Mouse (Mus musculus): ENCODE results near the gene Rims4.

- no peak for TF ChIP-seq POLR2A (IDR thresholded peaks at IDR 0.05; ENCODE audit: borderline replicate concordance, insufficient read depth, low read length)
- TF ChIP-seq CTCF (IDR thresholded peaks at IDR 0.05; ENCODE audit: borderline replicate concordance, insufficient read depth, low read depth, low read length), result no peak
Observed at GRCm38 (mm10) chr2:163880891-163881290, 37.6 kb downstream of the Rims4 start.

Measured in cerebellum, adult 2 months (tissue).